Mouse (Mus musculus) testis, postnatal 14 days (tissue): ENCODE results near the gene Gm47955.
"Not testable (repeated sequence)": the region's sequence is repeated elsewhere in the genome, so short reads cannot be mapped to it uniquely, and the experiment has no call there.

Experiments used
- DNase-seq: peaks from one replicate; pipeline ENCODE4 v3.0.0; 2021; ENCODE audit warnings: low spot score

Gene Gm47955

GRCm38 (mm10) chr1:82992093-82992492 lies 32.0 kb downstream of the Gm47955 start:
- DNase-seq, result no peak

GRCm38 (mm10) chr1:82993947-82994346 lies 33.9 kb downstream of the Gm47955 start:
- DNase-seq, result no peak

DNA sequence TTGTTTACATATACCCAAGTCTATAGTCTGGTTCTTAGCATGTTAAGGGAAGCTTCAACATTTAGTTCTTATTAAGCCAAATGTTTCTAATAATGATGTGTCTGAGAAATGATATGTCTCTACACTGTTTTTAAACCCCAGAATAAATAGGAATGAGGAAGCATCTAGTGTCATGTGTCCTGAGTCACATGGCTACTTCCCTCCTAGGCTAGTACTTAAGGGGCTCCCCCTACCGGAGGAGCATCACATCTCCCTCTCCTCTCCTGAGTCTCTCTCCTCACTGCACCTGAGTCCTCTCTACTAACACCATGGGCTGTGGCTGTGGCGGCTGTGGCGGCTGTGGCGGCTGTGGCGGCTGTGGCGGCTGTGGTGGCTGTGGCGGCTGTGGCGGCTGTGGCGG lies 40.2 kb downstream of the Gm47955 start, which contains the start of gene Gm47959:
Gm47959 (plus strand) TSS at position 243 of the 400 bp plus-strand sequence.
- DNase-seq, result not testable (repeated sequence)

DNA sequence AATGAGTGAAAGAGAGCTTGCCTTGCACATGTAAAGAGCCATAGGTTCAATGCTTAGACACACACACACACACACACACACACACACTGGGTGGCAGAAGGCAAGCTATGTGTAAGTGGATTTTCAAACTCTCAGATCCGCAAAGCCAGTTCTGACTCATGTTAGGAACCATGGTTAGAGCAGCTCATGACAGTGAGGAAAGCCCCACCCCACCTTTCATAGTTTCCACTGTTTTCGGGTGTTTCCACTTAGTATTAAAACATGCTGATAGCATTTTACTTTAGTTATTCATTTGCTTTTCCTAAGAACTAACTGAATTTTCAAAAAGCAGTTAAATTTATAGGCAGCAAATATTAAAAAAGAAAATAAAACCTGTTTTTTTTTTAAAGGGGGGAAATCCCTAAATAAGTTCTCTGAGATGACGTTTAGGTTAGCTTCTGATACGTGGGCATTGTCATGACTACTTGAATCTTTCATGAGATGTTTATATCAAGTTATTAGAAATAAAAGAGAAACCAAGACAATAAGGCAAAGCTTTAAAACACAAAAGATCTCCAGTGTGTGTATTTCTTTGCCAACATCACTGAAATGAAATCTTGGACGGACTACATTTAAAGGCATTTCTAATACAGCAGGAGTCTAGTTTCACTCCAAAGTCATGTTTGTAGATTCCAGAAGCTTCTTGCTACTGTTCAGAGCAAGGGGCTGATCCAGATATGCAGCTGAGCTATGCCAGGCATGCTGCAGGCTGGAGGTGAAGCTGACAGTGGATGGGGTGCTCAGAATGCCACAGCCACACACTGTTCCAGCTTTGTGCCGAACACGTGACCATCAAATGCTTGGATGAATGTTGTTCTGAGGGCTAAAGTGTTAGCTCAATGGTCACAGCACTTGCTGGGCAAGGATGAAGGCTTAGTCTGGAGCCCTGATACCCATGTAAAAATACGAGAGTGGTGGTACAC lies 46.4 kb downstream of the Gm47955 start:
- DNase-seq, result no peak

- no peak for DNase-seq
Measured at GRCm38 (mm10) chr1:83007471-83007870, 47.4 kb downstream of the Gm47955 start.
